Comparison of ENCODE assay signal across 8 mouse cellular contexts in genomic region chr19:6531011-6531631, GRCm38 (mm10). TPM values are rescaled to one million over a fixed set of nuclear protein-coding genes. Genes with fewer than 3 reads are reported as not detected.
DNase-seq lines count a peak whose midpoint lies in the region; ATAC-seq and TF ChIP-seq lines count a peak whose summit lies in the region.

No protein-coding gene starts in this region.

- peaks cover 25% of the 10 kb centered on the region for H3K4me1 ChIP-seq in kidney, embryonic 14.5 days (ENCODE audit: control insufficient read depth, insufficient read depth, low read length)

- no peak for TF ChIP-seq CTCF in gastrocnemius, adult 2 months (IDR thresholded peaks at IDR 0.05)

- H3K4me3 ChIP-seq in gastrocnemius, adult 2 months = peak overlapping the region; percentile 73
- H3K4me3 ChIP-seq in kidney, embryonic 14.5 days (ENCODE audit: low read length) = peak overlapping the region; percentile 48

- H3K36me3 ChIP-seq in kidney, embryonic 14.5 days (ENCODE audit: control insufficient read depth, insufficient read depth, low read length) = no peaks in the 10 kb centered on the region

- peak overlapping the region; percentile 86 for H3K4me2 ChIP-seq in kidney, embryonic 14.5 days (replicated peaks; ENCODE audit: low read depth, low read length)

- peak; percentile 57 for DNase-seq in gastrocnemius, adult 2 months
- no peak for DNase-seq in gastrocnemius, adult 8-10 months (ENCODE audit: low spot score in 2 of 2)
- peak; percentile 45 to 67 for DNase-seq in adrenal gland, postnatal 36 days
- peak; percentile 40 for DNase-seq in heart, adult 8-10 months (ENCODE audit: low spot score)
- peak; percentile 45 to 48 for DNase-seq in lung, postnatal 4 days
- DNase-seq in frontal cortex, postnatal 25 days (ENCODE audit: low spot score in 2 of 2) = no peak
- no peak for DNase-seq in left cerebral cortex, adult 9 months (ENCODE audit: low spot score in 2 of 2)

- under 1% methylated on average over 53 of the region's 56 CpGs for WGBS in kidney, embryonic 14.5 days

- peak overlapping the region; percentile 74 for H3K27ac ChIP-seq in gastrocnemius, adult 2 months
- H3K27ac ChIP-seq in kidney, embryonic 14.5 days (ENCODE audit: low read depth, low read length) = peak overlapping the region; percentile 26; the same call in 1 of the 2 replicates

- no peak for ATAC-seq in kidney, embryonic 14.5 days (ENCODE audit: low FRiP score, low TSS enrichment)

- H3K27me3 ChIP-seq in kidney, embryonic 14.5 days (ENCODE audit: control insufficient read depth, insufficient read depth, low read length) = peaks cover 11% of the 10 kb centered on the region

- intact Hi-C loops in gastrocnemius, adult 2 months (cut with DNase I) = no loop called here

- H3K9ac ChIP-seq in kidney, embryonic 14.5 days (ENCODE audit: low read depth, low read length) = peak overlapping the region; percentile 67

- H3K9me3 ChIP-seq in kidney, embryonic 14.5 days (ENCODE audit: control insufficient read depth, low read length) = no peaks in the 10 kb centered on the region

RNA-seq across cellular contexts. Expression of gene Slc22a12, which starts 11.7 kb away (rescaled TPM):
- not detected for total RNA-seq in gastrocnemius, adult 2 months (2021)
- not detected for total RNA-seq in gastrocnemius, adult 8-10 months (2022)
- under 1 TPM in 1 of 2 experiments, not detected in 1; 0.20 TPM for total RNA-seq in adrenal gland, postnatal 36 days (2021)
- total RNA-seq in heart, adult 8-10 months (2022) = under 1 TPM in 1 of 4 experiments, not detected in 3; 0.28 TPM
- 1.8 and 2.5 TPM in 2 replicates for polyA plus RNA-seq in kidney, embryonic 14.5 days (2014; fragmentation: Nextera tagmentation; extraction: Ambion mirVana)

Comparison
In these comparisons a context has a peak if more than half of its experiments do, and no peak if none do; other contexts are left out.
1. DNase-seq: peak in gastrocnemius, adult 2 months (single experiment), adrenal gland, postnatal 36 days (2 of 2), heart, adult 8-10 months (single experiment) and lung, postnatal 4 days (2 of 2); none in gastrocnemius, adult 8-10 months (0 of 2), frontal cortex, postnatal 25 days (0 of 2) and left cerebral cortex, adult 9 months (0 of 2).